ENCODE assay signal across 25 mouse cellular contexts in genomic region chr11:8584307-8584706, GRCm38 (mm10).
DNase-seq lines count a peak whose midpoint lies in the region; ATAC-seq and TF ChIP-seq lines count a peak whose summit lies in the region.
"Had no signal": no experiment of that assay in that cellular context is flagged by ENCODE, and none has a peak within 500 bp of the region (broad histone marks: within the 10 kb centered on the region; RNA-seq: fewer than 3 reads in every experiment).

No protein-coding gene starts in this region.

- no peak overlapping the region for H3K9ac ChIP-seq in heart, embryonic 13.5 days
- no peak overlapping the region for H3K9ac ChIP-seq in heart, embryonic 11.5 days (ENCODE audit: low read depth, low read length)
- peak overlapping the region; percentile 10; the same call in 1 of the 2 replicates for H3K9ac ChIP-seq in ES-E14 (ENCODE audit: insufficient read depth, low read depth, low read length, poor library complexity, severe bottlenecking)
- H3K9ac ChIP-seq in intestine, embryonic 16.5 days (ENCODE audit: low read depth, low read length): no peak overlapping the region
- H3K9ac ChIP-seq: heart, embryonic 12.5 days; liver, embryonic 13.5 days; neural tube, embryonic 13.5 days had no signal

- 77% methylated on average over 2 of the region's 2 CpGs for WGBS in heart, embryonic 13.5 days
- WGBS in heart, embryonic 11.5 days (ENCODE audit: insufficient replicate concordance): 82% methylated on average over 2 of the region's 2 CpGs
- WGBS in intestine, embryonic 16.5 days: 54% methylated on average over 2 of the region's 2 CpGs

- no peak overlapping the region for H3K4me2 ChIP-seq in heart, embryonic 13.5 days
- H3K4me2 ChIP-seq in heart, embryonic 11.5 days: no peak overlapping the region
- no peak overlapping the region for H3K4me2 ChIP-seq in intestine, embryonic 16.5 days (ENCODE audit: low read depth, low read length)
- H3K4me2 ChIP-seq in myocyte (ENCODE audit: low read depth): peak overlapping the region; percentile 19
- H3K4me2 ChIP-seq: heart, embryonic 12.5 days; liver, embryonic 13.5 days; neural tube, embryonic 13.5 days had no signal

- H3K4me3 ChIP-seq in heart, embryonic 13.5 days: no peak overlapping the region
- H3K4me3 ChIP-seq in heart, embryonic 11.5 days (ENCODE audit: low read depth, low read length): no peak overlapping the region
- H3K4me3 ChIP-seq in ES-E14 (ENCODE audit: insufficient read depth in 1 of 2, low read depth in 1 of 2, low read length in 2 of 2, poor library complexity in 1 of 2, severe bottlenecking in 1 of 2): no peak overlapping the region
- no peak overlapping the region for H3K4me3 ChIP-seq in intestine, embryonic 16.5 days (ENCODE audit: low read length)
- no peak overlapping the region for H3K4me3 ChIP-seq in myocyte
- H3K4me3 ChIP-seq: heart, embryonic 12.5 days; layer of hippocampus, adult 2 months; liver, embryonic 13.5 days; megakaryocyte, embryonic 14.5 days; neural tube, embryonic 13.5 days had no signal

- H3ac ChIP-seq in myocyte (ENCODE audit: control insufficient read depth, insufficient read length): no peak overlapping the region

- in situ Hi-C loops in ES-E14 (cut with MboI; ENCODE audit: low sequenced_read_pairs in 2 of 2, unreplicated experiment in 2 of 2): no loop called here

- no peak for ATAC-seq in heart, embryonic 13.5 days (ENCODE audit: extremely low read depth, insufficient number of reproducible peaks, low FRiP score, low TSS enrichment)
- ATAC-seq in heart, embryonic 11.5 days (replicated peaks; ENCODE audit: insufficient number of reproducible peaks, low FRiP score, low TSS enrichment): no peak
- ATAC-seq in intestine, embryonic 16.5 days: peak; percentile 67
- ATAC-seq in CD4-positive, CD25-positive, alpha-beta regulatory T cell, adult 4 months: no peak
- ATAC-seq: hindbrain, postnatal 0 days had no signal

- no peaks in the 10 kb centered on the region for H3K9me3 ChIP-seq in heart, embryonic 13.5 days
- H3K9me3 ChIP-seq in heart, embryonic 11.5 days (replicated peaks; ENCODE audit: control insufficient read depth, low read length): no peaks in the 10 kb centered on the region
- no peaks in the 10 kb centered on the region for H3K9me3 ChIP-seq in ES-E14 (ENCODE audit: control insufficient read depth, insufficient read depth, low read depth, low read length)
- H3K9me3 ChIP-seq in intestine, embryonic 16.5 days (ENCODE audit: control insufficient read depth, low read length): no peaks in the 10 kb centered on the region
- H3K9me3 ChIP-seq: heart, embryonic 12.5 days; liver, embryonic 13.5 days; megakaryocyte, embryonic 14.5 days; neural tube, embryonic 13.5 days had no signal

- H3K27ac ChIP-seq in heart, embryonic 13.5 days (replicated peaks): peak overlapping the region; percentile 36; the same call in 1 of the 2 replicates
- H3K27ac ChIP-seq in heart, embryonic 11.5 days (ENCODE audit: low read depth, low read length): no peak overlapping the region
- H3K27ac ChIP-seq in ES-E14 (ENCODE audit: insufficient read depth, low read depth, low read length, poor library complexity, severe bottlenecking): peak overlapping the region; percentile 90; the same call in 1 of the 2 replicates
- H3K27ac ChIP-seq in intestine, embryonic 16.5 days (ENCODE audit: low read length): peak overlapping the region; percentile 83
- H3K27ac ChIP-seq: hindbrain, postnatal 0 days; layer of hippocampus, adult 2 months; liver, embryonic 13.5 days; neural tube, embryonic 13.5 days had no signal

- peaks cover 6% of the 10 kb centered on the region; the same call in 1 of the 2 replicates for H3K36me3 ChIP-seq in heart, embryonic 13.5 days
- no peaks in the 10 kb centered on the region for H3K36me3 ChIP-seq in heart, embryonic 11.5 days (ENCODE audit: control insufficient read depth, insufficient read depth, low read length)
- H3K36me3 ChIP-seq in ES-E14 (ENCODE audit: control insufficient read depth, insufficient read depth, low read length, poor library complexity, severe bottlenecking) (peaks cover 10% of the 10 kb centered on the region; the same call in 1 of the 2 replicates), myocyte (ENCODE audit: control insufficient read depth, insufficient read depth) (no peaks in the 10 kb centered on the region)
- H3K36me3 ChIP-seq in intestine, embryonic 16.5 days (ENCODE audit: control insufficient read depth, insufficient read depth, low read length): peaks cover 4% of the 10 kb centered on the region; the same call in 1 of the 2 replicates
- H3K36me3 ChIP-seq: G1E; heart, embryonic 12.5 days; liver, embryonic 13.5 days; neural tube, embryonic 13.5 days had no signal

- peaks cover 15% of the 10 kb centered on the region for H3K79me2 ChIP-seq in myocyte (ENCODE audit: control insufficient read depth, insufficient read depth)

- no peaks in the 10 kb centered on the region for H3K27me3 ChIP-seq in heart, embryonic 13.5 days (replicated peaks)
- no peaks in the 10 kb centered on the region for H3K27me3 ChIP-seq in heart, embryonic 11.5 days (ENCODE audit: control insufficient read depth, insufficient read depth, low read length)
- no peaks in the 10 kb centered on the region for H3K27me3 ChIP-seq in intestine, embryonic 16.5 days (replicated peaks; ENCODE audit: control insufficient read depth, insufficient read depth, low read length)
- H3K27me3 ChIP-seq in myocyte (ENCODE audit: control insufficient read depth, insufficient read depth, insufficient read length): no peaks in the 10 kb centered on the region
- H3K27me3 ChIP-seq: heart, embryonic 12.5 days; liver, embryonic 13.5 days; megakaryocyte, embryonic 14.5 days; neural tube, embryonic 13.5 days had no signal

- peaks cover 83% of the 10 kb centered on the region for H3K4me1 ChIP-seq in heart, embryonic 13.5 days
- peaks cover 24% of the 10 kb centered on the region for H3K4me1 ChIP-seq in heart, embryonic 11.5 days (ENCODE audit: control insufficient read depth, insufficient read depth, low read length)
- peaks cover 31 to 40% of the 10 kb centered on the region in 2 experiments for H3K4me1 ChIP-seq in ES-E14 (ENCODE audit: control insufficient read depth in 2 of 2, insufficient read depth in 2 of 2, low read length in 2 of 2, poor library complexity in 1 of 2)
- H3K4me1 ChIP-seq in intestine, embryonic 16.5 days (ENCODE audit: control insufficient read depth, insufficient read depth, low read length): peaks cover 62% of the 10 kb centered on the region
- H3K4me1 ChIP-seq: megakaryocyte, embryonic 14.5 days had no signal

- no peak for TF ChIP-seq POLR2A in myocyte (IDR thresholded peaks at IDR 0.05; ENCODE audit: insufficient read length, low read depth)

- no peak for DNase-seq in ES-E14 (ENCODE audit: low read depth, low spot score)
- DNase-seq in adrenal gland, postnatal 25 days: no peak
- no peak for DNase-seq in c-Kit-positive CD71-positive TER-119-positive erythroid progenitor cells, embryonic 14.5 days (ENCODE audit: low spot score)
- DNase-seq: adrenal gland, adult 2 months; cerebellum, adult 8-10 months; gastrocnemius, postnatal 36 days; heart, postnatal 14 days; kidney, adult 2 months; kidney, postnatal 10 days; liver, embryonic 13.5 days; lung, adult 2 months; lung, postnatal 14 days; midbrain, embryonic 14.5 days; thymus, postnatal 14 days had no signal

TF ChIP-seq in ES-E14, 5 proteins besides CTCF, POLR2A, EP300 and RAD21:
- no peak for TF ChIP-seq ZC3H11A (IDR thresholded peaks at IDR 0.05; ENCODE audit: borderline replicate concordance, low read depth, low read length)
- no peak for TF ChIP-seq CHD2 (IDR thresholded peaks at IDR 0.05; ENCODE audit: low read depth, low read length)
- no peak for TF ChIP-seq MAFK (IDR thresholded peaks at IDR 0.05; ENCODE audit: insufficient read depth, low read depth, low read length)
- no peak for TF ChIP-seq HCFC1 (IDR thresholded peaks at IDR 0.05; ENCODE audit: borderline replicate concordance, insufficient read depth, low read length)
- TF ChIP-seq ZNF384 (IDR thresholded peaks at IDR 0.05; ENCODE audit: low read depth, low read length): no peak

TF ChIP-seq in myocyte, 11 proteins besides CTCF, POLR2A, EP300 and RAD21:
- TF ChIP-seq MYOD1 (IDR thresholded peaks at IDR 0.05; ENCODE audit: control insufficient read depth in 1 of 3, insufficient read length in 2 of 3, low read depth in 2 of 3) (peak; percentile 15 to 55 (median 44)), SRF (IDR thresholded peaks at IDR 0.05; ENCODE audit: control insufficient read depth, insufficient read length, low read depth) (no peak), CEBPB (IDR thresholded peaks at IDR 0.05; ENCODE audit: insufficient read depth, poor library complexity, severe bottlenecking) (no peak), MYOG (IDR thresholded peaks at IDR 0.05; ENCODE audit: control insufficient read depth in 1 of 3, insufficient read depth in 1 of 3, insufficient read length in 2 of 3, low read depth in 2 of 3) (no peak), POLR2AphosphoS2 (IDR thresholded peaks at IDR 0.05; ENCODE audit: insufficient read length, low read depth) (no peak)
